Mouse (Mus musculus): ENCODE measurements around the gene Acbd3. TPM values are rescaled to one million over a fixed set of nuclear protein-coding genes. Genes with fewer than 3 reads are reported as not detected.

Gene Acbd3
- total RNA-seq, 2 experiments from 2014 or later: 31.8 to 32.2 TPM

- intact Hi-C loops (cut with DNase I): no loop called here
- DNase-seq (ENCODE audit: extremely low spot score in 1 of 2, low spot score in 2 of 2): no peak
Measured at GRCm38 (mm10) chr1:180757252-180757955, 31.6 kb downstream of the Acbd3 start.

GRCm38 (mm10) chr1:180757956-180758520 lies 32.2 kb downstream of the Acbd3 start:
- intact Hi-C loops (cut with DNase I): no loop called here
- DNase-seq (ENCODE audit: extremely low spot score in 1 of 2, low spot score in 2 of 2): no peak

GRCm38 (mm10) chr1:180762180-180762579 lies 36.3 kb downstream of the Acbd3 start:
- intact Hi-C loops (cut with DNase I): loop anchor here (5.0 to 10.0 kb wide), 3 partner anchors 40 to 497 kb away; partner anchors contain the start of gene Psen2
- DNase-seq (ENCODE audit: extremely low spot score in 1 of 2, low spot score in 2 of 2): no peak

- no peak for DNase-seq (ENCODE audit: extremely low spot score in 1 of 2, low spot score in 2 of 2)
- intact Hi-C loops (cut with DNase I): loop anchor here (5.0 to 10.0 kb wide), 3 partner anchors 40 to 498 kb away; partner anchors contain the start of gene Psen2
Measured at GRCm38 (mm10) chr1:180762679-180763078, 36.8 kb downstream of the Acbd3 start.

GRCm38 (mm10) chr1:180763307-180763706 lies 37.5 kb downstream of the Acbd3 start:
- DNase-seq (ENCODE audit: extremely low spot score in 1 of 2, low spot score in 2 of 2): no peak
- intact Hi-C loops (cut with DNase I): loop anchor here (5.0 to 10.0 kb wide), 3 partner anchors 41 to 499 kb away; partner anchors contain the start of gene Psen2

- intact Hi-C loops (cut with DNase I): loop anchor here (5.0 to 10.0 kb wide), 3 partner anchors 42 to 499 kb away; partner anchors contain the start of gene Psen2
Measured at GRCm38 (mm10) chr1:180763828-180764227, 38.0 kb downstream of the Acbd3 start.

GRCm38 (mm10) chr1:180765393-180765792 lies 39.5 kb downstream of the Acbd3 start:
- intact Hi-C loops (cut with DNase I): loop anchor here (10.0 kb wide), 1 partner anchor 501 kb away; the partner anchor contains the start of gene Psen2
- DNase-seq (ENCODE audit: extremely low spot score in 1 of 2, low spot score in 2 of 2): no peak

More at GRCm38 (mm10) chr1:180763828-180764227, 38.0 kb downstream of the Acbd3 start:
- DNase-seq (ENCODE audit: extremely low spot score in 1 of 2, low spot score in 2 of 2): peak; percentile 85 to 86

GRCm38 (mm10) chr1:180766557-180766956 lies 40.7 kb downstream of the Acbd3 start:
- intact Hi-C loops (cut with DNase I): loop anchor here (10.0 kb wide), 1 partner anchor 502 kb away; the partner anchor contains the start of gene Psen2
- no peak for DNase-seq (ENCODE audit: extremely low spot score in 1 of 2, low spot score in 2 of 2)

- no peak for DNase-seq (ENCODE audit: extremely low spot score in 1 of 2, low spot score in 2 of 2)
- intact Hi-C loops (cut with DNase I): loop anchor here (10.0 kb wide), 1 partner anchor 503 kb away; the partner anchor contains the start of gene Psen2
Measured at GRCm38 (mm10) chr1:180767541-180768333, 41.9 kb downstream of the Acbd3 start.

- DNase-seq (ENCODE audit: extremely low spot score in 1 of 2, low spot score in 2 of 2): peak; percentile 49 to 83
- intact Hi-C loops (cut with DNase I): loop anchor here (10.0 kb wide), 1 partner anchor 504 kb away; the partner anchor contains the start of gene Psen2
Measured at GRCm38 (mm10) chr1:180768334-180769168, 42.7 kb downstream of the Acbd3 start.

- DNase-seq (ENCODE audit: extremely low spot score in 1 of 2, low spot score in 2 of 2): no peak
- intact Hi-C loops (cut with DNase I): no loop called here
Measured at GRCm38 (mm10) chr1:180771306-180771705, 45.5 kb downstream of the Acbd3 start.

- no peak for DNase-seq (ENCODE audit: extremely low spot score in 1 of 2, low spot score in 2 of 2)
- intact Hi-C loops (cut with DNase I): no loop called here
Measured at GRCm38 (mm10) chr1:180771722-180772121, 45.9 kb downstream of the Acbd3 start.

GRCm38 (mm10) chr1:180772291-180772690 lies 46.4 kb downstream of the Acbd3 start:
- intact Hi-C loops (cut with DNase I): no loop called here
- DNase-seq (ENCODE audit: extremely low spot score in 1 of 2, low spot score in 2 of 2): no peak

GRCm38 (mm10) chr1:180774664-180775063 lies 48.8 kb downstream of the Acbd3 start:
- intact Hi-C loops (cut with DNase I): no loop called here
- no peak for DNase-seq (ENCODE audit: extremely low spot score in 1 of 2, low spot score in 2 of 2)

- DNase-seq (ENCODE audit: extremely low spot score in 1 of 2, low spot score in 2 of 2): no peak
- intact Hi-C loops (cut with DNase I): no loop called here
Measured at GRCm38 (mm10) chr1:180775317-180775716, 49.5 kb downstream of the Acbd3 start.

- intact Hi-C loops (cut with DNase I): no loop called here
- DNase-seq (ENCODE audit: extremely low spot score in 1 of 2, low spot score in 2 of 2): no peak
Measured at GRCm38 (mm10) chr1:180775849-180776493, 50.1 kb downstream of the Acbd3 start.

GRCm38 (mm10) chr1:180776494-180776893 lies 50.7 kb downstream of the Acbd3 start:
- intact Hi-C loops (cut with DNase I): no loop called here

GRCm38 (mm10) chr1:180777289-180777659 lies 51.4 kb downstream of the Acbd3 start:
- intact Hi-C loops (cut with DNase I): no loop called here
- DNase-seq (ENCODE audit: extremely low spot score in 1 of 2, low spot score in 2 of 2): no peak

More at GRCm38 (mm10) chr1:180776494-180776893, 50.7 kb downstream of the Acbd3 start:
- no peak for DNase-seq (ENCODE audit: extremely low spot score in 1 of 2, low spot score in 2 of 2)
